Mouse (Mus musculus) hindbrain, embryonic 14.5 days (tissue): ENCODE results near the gene Aldh1a1. TPM values are rescaled to one million over a fixed set of nuclear protein-coding genes. Genes with fewer than 3 reads are reported as not detected.
"Not testable (repeated sequence)": the region's sequence is repeated elsewhere in the genome, so short reads cannot be mapped to it uniquely, and the experiment has no call there.

Experiments
- ATAC-seq: fragments of 200-750 bp; cut with Nextera tagmentation; 2 replicates; pipeline ENCODE4 v1.8.0; 2017; ENCODE audit warnings: moderate number of reproducible peaks, mild to moderate bottlenecking, moderate TSS enrichment, moderate library complexity; ENCODE audit not compliant: low FRiP score
- DNase-seq: peaks from one replicate; pipeline ENCODE4 v3.0.0-alpha.2; 2015; ENCODE audit warnings: low spot score
- H3K27ac ChIP-seq: fragments of 300-500 bp; sonication (generic); 2 replicates; pipeline ENCODE4 v1.5.1; 2014; ENCODE audit warnings: mild to moderate bottlenecking, moderate library complexity
- H3K27me3 ChIP-seq: fragments of 300-500 bp; sonication (generic); 2 replicates; pipeline ENCODE4 v1.6.1; 2014; ENCODE audit warnings: mild to moderate bottlenecking, low read length, mixed read lengths; ENCODE audit not compliant: control insufficient read depth, insufficient read depth
- H3K36me3 ChIP-seq: fragments of 300-500 bp; sonication (generic); replicated peaks from 2 replicates; pipeline ENCODE4 v1.6.1; 2014; ENCODE audit not compliant: control insufficient read depth, insufficient read depth
- H3K4me1 ChIP-seq: fragments of 300-500 bp; sonication (generic); replicated peaks from 2 replicates; pipeline ENCODE4 v1.6.1; 2014; ENCODE audit warnings: antibody characterized with exemption, low read length, mixed read lengths; ENCODE audit not compliant: control insufficient read depth, insufficient read depth
- H3K4me2 ChIP-seq: fragments of 300-500 bp; sonication (generic); replicated peaks from 2 replicates; pipeline ENCODE4 v1.6.1; 2014; ENCODE audit warnings: mild to moderate bottlenecking, moderate library complexity
- H3K4me3 ChIP-seq: fragments of 300-500 bp; sonication (generic); replicated peaks from 2 replicates; pipeline ENCODE4 v1.5.1; 2014; ENCODE audit warnings: mild to moderate bottlenecking, low read length
- H3K9ac ChIP-seq: fragments of 300-500 bp; sonication (generic); 2 replicates; pipeline ENCODE4 v1.6.1; 2014
- H3K9me3 ChIP-seq: fragments of 300-500 bp; sonication (generic); 2 replicates; pipeline ENCODE4 v1.6.1; 2016; ENCODE audit warnings: low read length; ENCODE audit not compliant: control insufficient read depth
- WGBS: fragments of 180-500 bp; shearing (Covaris S2); extraction: QIAGEN DNeasy Blood & Tissue Kit; methylation state at CpG from one replicate; pipeline ENCODE4 v1.1.7; 2014; 5-methylcytosine and 5-hydroxymethylcytosine counted together
- polyA plus RNA-seq: library from polyadenylated mRNA; unstranded; fragments of >200 nt; fragmentation: Nextera tagmentation; extraction: Ambion mirVana; gene quantifications from 2 replicates; pipeline ENCODE4 v1.2.1, GENCODE M21; 2014

The Aldh1a1 gene
- polyA plus RNA-seq, 1 experiment from 2014 or later = 2.6 TPM

DNA sequence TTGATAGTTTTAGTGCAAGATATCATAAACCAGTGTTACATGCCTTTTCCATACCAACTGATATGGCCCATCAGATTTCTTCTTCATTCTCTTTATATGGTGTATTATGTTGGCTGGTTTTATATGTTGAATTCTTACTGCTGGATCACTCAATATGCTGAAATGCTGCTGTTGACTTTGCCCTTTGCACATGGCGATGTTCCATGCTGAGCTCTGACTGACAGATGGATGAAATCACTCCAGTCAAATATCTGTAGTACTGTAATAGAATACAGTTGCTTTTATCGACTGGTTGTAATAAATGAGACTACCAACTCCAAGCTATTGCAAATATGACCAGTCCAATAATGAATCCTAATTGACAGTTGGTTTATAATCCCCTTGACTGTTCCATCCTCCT is 19.5 kb downstream of the Aldh1a1 start:
- WGBS = 91% methylated on average over 2 of the region's 2 CpGs
- no peaks in the 10 kb centered on the region for H3K4me1 ChIP-seq
- H3K4me3 ChIP-seq = no peak overlapping the region
- H3K9ac ChIP-seq = no peak overlapping the region
- H3K27me3 ChIP-seq = no peaks in the 10 kb centered on the region
- no peak overlapping the region for H3K4me2 ChIP-seq
- ATAC-seq = no peak
- H3K36me3 ChIP-seq = no peaks in the 10 kb centered on the region
- no peak for DNase-seq
- H3K27ac ChIP-seq = no peak overlapping the region
- no peaks in the 10 kb centered on the region for H3K9me3 ChIP-seq

GRCm38 (mm10) chr19:20513181-20513580 is 20.7 kb downstream of the Aldh1a1 start:
- no peaks in the 10 kb centered on the region for H3K4me1 ChIP-seq
- H3K9me3 ChIP-seq = no peaks in the 10 kb centered on the region
- H3K27me3 ChIP-seq = no peaks in the 10 kb centered on the region
- no peaks in the 10 kb centered on the region for H3K36me3 ChIP-seq
- H3K27ac ChIP-seq = no peak overlapping the region
- ATAC-seq = no peak
- no peak overlapping the region for H3K9ac ChIP-seq
- WGBS = 86% methylated on average over 2 of the region's 2 CpGs
- no peak overlapping the region for H3K4me2 ChIP-seq
- no peak for DNase-seq
- H3K4me3 ChIP-seq = no peak overlapping the region

DNA sequence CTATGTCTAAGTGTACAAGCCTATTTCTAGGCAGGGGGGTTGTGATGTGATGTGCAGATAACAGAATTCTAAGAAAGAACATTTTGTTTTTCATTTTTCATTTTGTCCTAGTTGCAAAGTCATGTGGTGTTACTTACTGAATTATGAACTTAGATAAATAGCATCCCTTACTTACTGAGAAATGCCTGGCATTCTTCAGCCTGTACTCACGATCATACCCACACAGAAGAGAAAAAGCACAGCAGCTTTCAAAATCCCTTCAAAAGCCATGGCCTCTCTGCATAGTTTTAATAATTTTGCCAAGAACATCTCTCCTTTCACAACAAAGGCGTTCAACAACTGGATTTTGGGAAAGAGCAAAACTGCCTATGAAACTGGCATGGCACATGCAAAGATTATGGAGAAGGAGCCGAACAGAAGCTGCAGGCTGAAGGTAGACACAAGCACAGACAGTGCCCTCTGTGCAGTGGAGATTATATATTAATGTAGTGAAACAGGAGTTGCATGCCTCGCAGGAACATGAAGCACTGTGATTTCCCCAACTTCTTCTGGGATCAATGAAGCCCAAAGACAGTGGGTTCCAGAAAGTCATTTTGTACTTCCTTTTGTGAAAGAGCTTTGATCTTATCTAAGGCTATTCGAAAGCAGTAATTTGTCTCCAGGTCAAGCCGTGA is 21.3 kb downstream of the Aldh1a1 start:
- Histone ChIP-seq H3K36me3 (no peaks in the 10 kb centered on the region), H3K27ac (no peak overlapping the region), H3K9me3 (no peaks in the 10 kb centered on the region), H3K4me2 (no peak overlapping the region), H3K9ac (no peak overlapping the region), H3K4me3 (no peak overlapping the region), H3K27me3 (no peaks in the 10 kb centered on the region), H3K4me1 (no peaks in the 10 kb centered on the region)
- no peak for DNase-seq
- ATAC-seq = no peak
- 76% methylated on average over 6 of the region's 6 CpGs for WGBS

GRCm38 (mm10) chr19:20516481-20516880 is 24.0 kb downstream of the Aldh1a1 start:
- Histone ChIP-seq H3K4me3 (no peak overlapping the region), H3K9me3 (no peaks in the 10 kb centered on the region), H3K27me3 (no peaks in the 10 kb centered on the region), H3K4me1 (no peaks in the 10 kb centered on the region), H3K4me2 (no peak overlapping the region), H3K27ac (no peak overlapping the region), H3K9ac (no peak overlapping the region), H3K36me3 (no peaks in the 10 kb centered on the region)
- DNase-seq (no peak), ATAC-seq (no peak)
- 93% methylated on average over 3 of the region's 3 CpGs for WGBS

DNA sequence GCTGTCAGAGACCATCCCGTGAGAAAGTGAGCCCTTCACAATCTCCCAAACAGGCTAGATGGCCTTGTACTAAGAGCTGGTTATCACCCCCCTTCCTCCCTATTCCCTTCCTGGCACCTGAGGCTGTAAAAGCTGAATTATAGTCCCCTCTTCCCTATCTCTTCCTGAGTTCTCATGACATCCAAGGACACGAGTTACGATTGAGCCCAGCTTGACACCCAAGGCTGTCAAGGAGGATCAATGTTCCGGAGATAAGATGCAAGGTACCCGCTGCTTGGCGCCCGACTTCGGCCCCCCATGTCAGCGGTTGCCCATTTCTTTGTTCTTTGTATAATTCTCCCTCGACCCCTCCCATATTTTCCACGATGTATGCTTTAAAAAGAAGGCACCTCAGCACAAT is 36.6 kb downstream of the Aldh1a1 start:
- not testable (repeated sequence) for H3K4me2 ChIP-seq, H3K9me3 ChIP-seq, H3K27me3 ChIP-seq, DNase-seq, H3K4me3 ChIP-seq, ATAC-seq, H3K27ac ChIP-seq, H3K4me1 ChIP-seq, H3K9ac ChIP-seq, H3K36me3 ChIP-seq
- 90% methylated on average over 11 of the region's 11 CpGs for WGBS

DNA sequence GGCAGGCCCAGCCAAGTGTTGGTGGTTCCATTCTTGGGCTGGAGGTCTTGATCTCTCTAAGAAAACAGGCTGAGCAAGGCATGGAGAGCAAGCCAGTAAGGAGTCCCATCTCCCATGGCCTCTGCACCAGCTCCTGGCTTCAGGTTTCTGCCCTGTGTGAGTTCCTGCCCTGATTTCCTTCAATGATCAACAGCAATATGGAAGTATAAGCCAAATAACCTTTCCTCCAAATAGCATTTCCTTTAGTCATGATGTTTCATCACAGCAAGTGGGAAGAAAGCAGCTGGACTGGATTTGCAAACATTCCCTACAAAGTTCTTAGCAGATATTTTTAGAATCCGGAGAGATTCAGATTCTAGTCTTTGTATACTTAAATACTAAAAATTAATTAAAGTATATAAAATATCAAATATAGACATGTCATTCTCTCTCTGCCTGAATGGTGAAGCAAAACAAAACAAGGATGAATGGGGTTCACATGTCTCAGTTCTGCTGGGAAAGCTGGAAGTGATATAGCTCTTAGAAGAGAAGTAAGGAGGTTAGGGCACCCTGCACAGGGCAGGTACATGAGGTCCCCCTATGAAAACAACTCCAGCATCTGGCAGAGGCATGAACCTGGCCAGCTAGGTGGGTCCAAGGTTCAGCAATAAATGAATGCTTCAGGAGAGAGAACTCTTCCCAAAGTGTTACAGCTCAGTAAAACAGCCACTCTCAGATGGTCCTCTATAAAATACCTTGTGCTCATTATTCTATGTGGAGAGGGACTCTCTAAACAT is 37.6 kb downstream of the Aldh1a1 start:
- no peak for DNase-seq
- Histone ChIP-seq H3K4me3 (no peak overlapping the region), H3K9me3 (no peaks in the 10 kb centered on the region), H3K4me1 (no peaks in the 10 kb centered on the region), H3K4me2 (no peak overlapping the region), H3K9ac (no peak overlapping the region), H3K27me3 (no peaks in the 10 kb centered on the region), H3K36me3 (no peaks in the 10 kb centered on the region), H3K27ac (no peak overlapping the region)
- WGBS = 85% methylated on average over 1 of the region's 1 CpGs
- ATAC-seq = no peak

GRCm38 (mm10) chr19:20536538-20536937 is 44.0 kb downstream of the Aldh1a1 start:
- Histone ChIP-seq H3K36me3 (no peaks in the 10 kb centered on the region), H3K9ac (no peak overlapping the region), H3K27ac (no peak overlapping the region), H3K9me3 (no peaks in the 10 kb centered on the region), H3K4me1 (no peaks in the 10 kb centered on the region), H3K4me2 (no peak overlapping the region), H3K27me3 (no peaks in the 10 kb centered on the region), H3K4me3 (no peak overlapping the region)
- ATAC-seq = no peak
- WGBS = 81% methylated on average over 7 of the region's 7 CpGs
- no peak for DNase-seq

DNA sequence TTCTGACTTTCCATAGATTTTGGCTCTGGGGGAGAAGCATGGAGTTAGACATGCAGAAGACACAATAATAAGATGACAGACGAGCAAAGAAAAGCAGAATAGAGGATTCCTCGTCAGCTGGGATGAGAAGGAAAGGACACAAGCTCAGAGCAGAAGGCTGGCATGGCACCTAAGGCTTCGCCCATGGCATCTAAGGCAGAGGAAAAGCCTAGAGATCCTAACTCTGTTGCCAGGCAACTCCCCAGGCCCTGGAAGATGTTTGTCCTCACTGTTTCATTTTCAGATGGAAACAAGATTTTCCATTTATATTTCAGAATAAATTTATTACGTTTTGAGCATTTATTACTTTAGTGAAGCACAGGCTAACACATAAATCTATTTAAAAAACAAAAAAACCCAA is 48.5 kb downstream of the Aldh1a1 start:
- 73% methylated on average over 4 of the region's 4 CpGs for WGBS
- no peak overlapping the region for H3K9ac ChIP-seq
- no peaks in the 10 kb centered on the region for H3K27me3 ChIP-seq
- no peak overlapping the region for H3K4me2 ChIP-seq
- no peak for ATAC-seq
- H3K36me3 ChIP-seq = no peaks in the 10 kb centered on the region
- H3K4me3 ChIP-seq = no peak overlapping the region
- H3K27ac ChIP-seq = no peak overlapping the region
- DNase-seq = no peak
- H3K4me1 ChIP-seq = no peaks in the 10 kb centered on the region
- H3K9me3 ChIP-seq = no peaks in the 10 kb centered on the region

GRCm38 (mm10) chr19:20541924-20542323 is 49.4 kb downstream of the Aldh1a1 start:
- Histone ChIP-seq H3K9me3 (no peaks in the 10 kb centered on the region), H3K27ac (no peak overlapping the region), H3K4me2 (no peak overlapping the region), H3K9ac (no peak overlapping the region), H3K4me1 (no peaks in the 10 kb centered on the region), H3K27me3 (no peaks in the 10 kb centered on the region), H3K4me3 (no peak overlapping the region), H3K36me3 (no peaks in the 10 kb centered on the region)
- WGBS = 96% methylated on average over 1 of the region's 1 CpGs
- ATAC-seq (no peak), DNase-seq (no peak)
